Mouse (Mus musculus) bone marrow, adult 2 months (tissue): ENCODE results near the gene Rlf. TPM values are rescaled to one million over a fixed set of nuclear protein-coding genes. Genes with fewer than 3 reads are reported as not detected.

ENCODE experiments used
- H3K27ac ChIP-seq: fragments of 200-500 bp; 2 replicates; pipeline ENCODE4 v1.5.1; 2012; ENCODE audit warnings: low read depth, mild to moderate bottlenecking, control low read depth, inconsistent platforms, low read length; ENCODE audit not compliant: control insufficient read depth, poor library complexity, insufficient read depth
- H3K4me1 ChIP-seq: fragments of 200-500 bp; 2 replicates; pipeline ENCODE4 v1.6.1; 2011; ENCODE audit warnings: low read length; ENCODE audit not compliant: control insufficient read depth, insufficient read depth
- H3K4me3 ChIP-seq: fragments of 200-500 bp; replicated peaks from 2 replicates; pipeline ENCODE3; 2011; ENCODE audit warnings: mild to moderate bottlenecking, low read depth, low read length, control low read depth; ENCODE audit not compliant: control insufficient read depth
- CTCF ChIP-seq: fragments of 200-500 bp; IDR thresholded peaks from 2 replicates; pipeline ENCODE4 v1.5.1; 2011; ENCODE audit warnings: low read length, control low read depth; ENCODE audit not compliant: control insufficient read depth, insufficient read depth
- POLR2A ChIP-seq: fragments of 200-500 bp; IDR thresholded peaks from 2 replicates; pipeline ENCODE4 v1.6.1; 2011; ENCODE audit warnings: low read depth, mild to moderate bottlenecking, control low read depth, low read length, borderline replicate concordance; ENCODE audit not compliant: control insufficient read depth
- WGBS: fragments of 180-500 bp; shearing (Covaris S2); methylation state at CpG from one replicate; pipeline ENCODE4 v1.1.7; 2018; 5-methylcytosine and 5-hydroxymethylcytosine counted together
- polyA plus RNA-seq: library from polyadenylated mRNA; stranded (reverse); fragments of >200 nt; gene quantifications from 2 replicates; pipeline ENCODE4 v1.2.4, GENCODE M21; 2011; ENCODE audit warnings: low replicate concordance; ENCODE audit not compliant: missing spikeins, insufficient read depth, insufficient read length

The Rlf gene
- polyA plus RNA-seq, result 10.4 and 16.9 TPM in 2 replicates

GRCm38 (mm10) chr4:121214793-121215304, at the start of gene Rlf:
Rlf (minus strand) TSS chr4:121215084.
- Histone ChIP-seq H3K4me3 (peak within 1 kb of the TSS; percentile 89), H3K27ac (peak within 1 kb of the TSS; percentile 83), H3K4me1 (peaks cover 2% of the 10 kb centered on the region)
- TF ChIP-seq CTCF (no peak; the same call in 1 of the 2 replicates), POLR2A (peak; percentile 86)
- under 1% methylated on average over 48 of the region's 48 CpGs for WGBS

- WGBS, result 84% methylated on average over 1 of the region's 1 CpGs
- TF ChIP-seq POLR2A (no peak), CTCF (no peak)
- H3K27ac ChIP-seq, result no peak overlapping the region
- no peaks in the 10 kb centered on the region for H3K4me1 ChIP-seq
- H3K4me3 ChIP-seq, result no peak overlapping the region
These were observed 26.7 kb upstream of the Rlf start for GRCm38 (mm10) chr4:121241612-121242000.

- Histone ChIP-seq H3K27ac (no peak overlapping the region), H3K4me3 (no peak overlapping the region)
- WGBS, result 47% methylated on average over 14 of the region's 14 CpGs
These were observed 26.0 kb upstream of the Rlf start for GRCm38 (mm10) chr4:121240637-121241611.

GRCm38 (mm10) chr4:121239878-121240277, 25.0 kb upstream of the Rlf start:
- Histone ChIP-seq H3K4me3 (no peak overlapping the region), H3K4me1 (no peaks in the 10 kb centered on the region), H3K27ac (no peak overlapping the region)
- TF ChIP-seq CTCF (no peak), POLR2A (no peak)
- 71% methylated on average over 4 of the region's 4 CpGs for WGBS

More at GRCm38 (mm10) chr4:121240637-121241611, 26.0 kb upstream of the Rlf start:
- no peaks in the 10 kb centered on the region for H3K4me1 ChIP-seq
- TF ChIP-seq CTCF (no peak), POLR2A (no peak)

- H3K4me1 ChIP-seq, result no peaks in the 10 kb centered on the region; the same call in 1 of the 2 replicates
- no peak overlapping the region for H3K4me3 ChIP-seq
- no peak overlapping the region for H3K27ac ChIP-seq
- TF ChIP-seq CTCF (peak; percentile 66), POLR2A (no peak)
- 7% methylated on average over 5 of the region's 5 CpGs for WGBS
These were observed 17.0 kb upstream of the Rlf start for GRCm38 (mm10) chr4:121231772-121232414.

- Histone ChIP-seq H3K4me3 (no peak overlapping the region), H3K27ac (no peak overlapping the region), H3K4me1 (no peaks in the 10 kb centered on the region; the same call in 1 of the 2 replicates)
- WGBS, result 3% methylated on average over 16 of the region's 16 CpGs
- TF ChIP-seq CTCF (no peak), POLR2A (no peak)
These were observed 16.2 kb upstream of the Rlf start for GRCm38 (mm10) chr4:121230943-121231614.

- WGBS, result 36% methylated on average over 1 of the region's 1 CpGs
- TF ChIP-seq CTCF (no peak), POLR2A (no peak)
- H3K27ac ChIP-seq, result no peak overlapping the region
- no peaks in the 10 kb centered on the region; the same call in 1 of the 2 replicates for H3K4me1 ChIP-seq
- no peak overlapping the region for H3K4me3 ChIP-seq
These were observed 12.2 kb upstream of the Rlf start for GRCm38 (mm10) chr4:121227072-121227471.
